ENCODE assay signal across 8 mouse cellular contexts in the genomic region with DNA sequence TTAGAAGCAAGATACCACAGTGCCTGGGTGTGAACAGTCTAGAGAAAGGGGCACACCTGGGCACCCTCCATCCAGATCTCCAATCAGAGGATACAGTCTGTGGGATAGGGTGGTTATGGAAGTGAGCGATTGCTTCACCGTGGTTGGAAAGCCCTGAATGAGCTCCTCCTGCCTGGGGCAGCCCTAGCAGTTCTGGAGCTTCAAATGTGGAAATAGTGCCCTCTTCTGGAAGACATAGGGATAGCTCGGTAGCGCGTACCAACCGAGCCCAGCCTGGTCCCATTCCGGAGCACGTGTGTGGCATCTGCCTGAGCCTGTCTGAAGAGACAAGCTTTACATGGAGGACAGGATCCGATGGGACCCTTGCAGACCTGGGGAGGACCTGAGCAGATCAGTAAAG. TPM values are rescaled to one million over a fixed set of nuclear protein-coding genes. Genes with fewer than 3 reads are reported as not detected.
A peak's percentile ranks its signal among the peaks of the same experiment; 100 is the strongest.
DNase-seq lines count a peak whose midpoint lies in the region; ATAC-seq and TF ChIP-seq lines count a peak whose summit lies in the region.

No protein-coding gene starts in this region.

- WGBS in lung, adult 2 months: 2% methylated on average over 9 of the region's 9 CpGs
- WGBS in olfactory bulb, adult 2 months: under 1% methylated on average over 9 of the region's 9 CpGs

- H3K4me3 ChIP-seq in layer of hippocampus, adult 2 months: no peak overlapping the region
- H3K4me3 ChIP-seq in lung, adult 2 months (replicated peaks; ENCODE audit: extremely low read depth, low read depth, low read length): no peak overlapping the region
- no peak overlapping the region for H3K4me3 ChIP-seq in olfactory bulb, adult 2 months (ENCODE audit: insufficient read depth, low read depth, low read length)

- H3K27ac ChIP-seq in layer of hippocampus, adult 2 months: no peak overlapping the region
- no peak overlapping the region for H3K27ac ChIP-seq in olfactory bulb, adult 2 months (ENCODE audit: insufficient read depth, low read depth, low read length)

- ATAC-seq in frontal cortex, adult (ENCODE audit: low TSS enrichment): peak; percentile 89
- peak; percentile 90 to 94 for ATAC-seq in hematopoietic stem cell, adult 5-6 weeks (replicated peaks in 1 of 2; ENCODE audit: insufficient read depth in 1 of 2, low FRiP score in 2 of 2, low TSS enrichment in 1 of 2, low read depth in 1 of 2, poor library complexity in 2 of 2, severe bottlenecking in 2 of 2)

- DNase-seq in Muller cell, postnatal 12 days (ENCODE audit: inconsistent ontology term): peak; percentile 66
- DNase-seq in cerebellum, adult 9-10 months: peak; percentile 72
- DNase-seq in layer of hippocampus, adult 2 months (ENCODE audit: low spot score in 2 of 2): peak; percentile 77 to 88
- peak; percentile 62 for DNase-seq in lung, adult 2 months
- DNase-seq in thymus, adult 18-20 months: peak; percentile 31 to 41

- no peak for TF ChIP-seq POLR2A in lung, adult 2 months (IDR thresholded peaks at IDR 0.05; ENCODE audit: borderline replicate concordance, extremely low read depth, low read depth, low read length)
- no peak for TF ChIP-seq POLR2A in olfactory bulb, adult 2 months (IDR thresholded peaks at IDR 0.05; ENCODE audit: insufficient read depth, low read depth, low read length)

- peak; percentile 98 for TF ChIP-seq CTCF in layer of hippocampus, adult 2 months (conservative IDR thresholded peaks at IDR 0.05)
- peak; percentile 83 for TF ChIP-seq CTCF in lung, adult 2 months (IDR thresholded peaks at IDR 0.05; ENCODE audit: insufficient read depth, low read length)
- TF ChIP-seq CTCF in olfactory bulb, adult 2 months (IDR thresholded peaks at IDR 0.05; ENCODE audit: insufficient read depth, low read depth, low read length): peak; percentile 85

- no peaks in the 10 kb centered on the region for H3K4me1 ChIP-seq in lung, adult 2 months (ENCODE audit: control insufficient read depth, insufficient read depth, low read length)
- no peaks in the 10 kb centered on the region; the same call in 1 of the 2 replicates for H3K4me1 ChIP-seq in olfactory bulb, adult 2 months (ENCODE audit: control insufficient read depth, insufficient read depth, low read length)

RNA-seq across cellular contexts. Expression of a gene that starts 28.7 kb away (rescaled TPM):
- total RNA-seq in hematopoietic stem cell, adult 5-6 weeks (2017): 0.25 and 1.1 TPM in 2 replicates
- 10 to 100 TPM; 30.2 to 32.5 TPM for total RNA-seq in layer of hippocampus, adult 2 months (2021)
- polyA plus RNA-seq in lung, adult 2 months (2012; rRNA removed): 2.2 and 6.5 TPM in 2 replicates
- polyA plus RNA-seq in olfactory bulb, adult 2 months (2012; ENCODE audit: insufficient read depth, insufficient read length, low replicate concordance, missing spikeins): not detected in 2 replicates

RNA-seq across cellular contexts. Expression of a gene that starts 50.3 kb away (rescaled TPM):
- 20.9 and 30.6 TPM in 2 replicates for total RNA-seq in hematopoietic stem cell, adult 5-6 weeks (2017)
- 1 to 10 TPM; 3.9 to 4.4 TPM for total RNA-seq in layer of hippocampus, adult 2 months (2021)
- polyA plus RNA-seq in lung, adult 2 months (2012; rRNA removed): 22.1 and 35.2 TPM in 2 replicates
- polyA plus RNA-seq in olfactory bulb, adult 2 months (2012; ENCODE audit: insufficient read depth, insufficient read length, low replicate concordance, missing spikeins): not detected in 2 replicates

Comparison
In these comparisons a context has a peak if more than half of its experiments do, and no peak if none do; other contexts are left out.
1. RNA of a gene that starts 28.7 kb away (total RNA-seq): 30.2 to 32.5 TPM in layer of hippocampus, adult 2 months; 0.25 to 1.1 TPM in hematopoietic stem cell, adult 5-6 weeks; every median in the first group is over 10 times any median in the second.
2. Peak in every context shown above with its lines, with median percentiles within 50 percentile points of each other: DNase-seq and CTCF ChIP-seq.